Mouse (Mus musculus): ENCODE measurements at regions not wholly inside any gene's neighbourhood (a gene's known extent, or its start where the extent isn't known, plus 50 kb on each side); places are given as distances from the start of the nearest gene placed in this dataset.
"Not testable (repeated sequence)": the region's sequence is repeated elsewhere in the genome, so short reads cannot be mapped to it uniquely, and the experiment has no call there.

DNA sequence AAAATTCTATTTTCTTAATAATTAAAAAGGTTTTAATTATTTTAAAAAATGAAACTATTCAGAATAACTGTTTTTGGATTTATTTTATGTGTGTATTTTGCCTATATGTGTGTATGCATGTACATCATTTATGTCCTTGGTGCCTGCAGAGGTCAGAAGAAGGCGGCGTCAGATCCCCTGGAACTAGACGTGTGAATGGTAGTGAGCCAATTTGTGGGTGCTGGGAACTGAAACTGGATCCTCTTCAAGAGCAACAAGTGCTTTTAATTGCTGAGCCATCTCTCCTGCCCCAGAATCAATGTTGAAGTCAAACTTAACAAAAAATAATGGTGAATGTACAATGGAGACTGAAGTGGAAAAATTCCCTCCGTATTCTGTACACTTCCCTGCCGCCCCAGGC is 151.9 kb upstream of the Unc93a2 start:
- DNase-seq, result no peak

DNA sequence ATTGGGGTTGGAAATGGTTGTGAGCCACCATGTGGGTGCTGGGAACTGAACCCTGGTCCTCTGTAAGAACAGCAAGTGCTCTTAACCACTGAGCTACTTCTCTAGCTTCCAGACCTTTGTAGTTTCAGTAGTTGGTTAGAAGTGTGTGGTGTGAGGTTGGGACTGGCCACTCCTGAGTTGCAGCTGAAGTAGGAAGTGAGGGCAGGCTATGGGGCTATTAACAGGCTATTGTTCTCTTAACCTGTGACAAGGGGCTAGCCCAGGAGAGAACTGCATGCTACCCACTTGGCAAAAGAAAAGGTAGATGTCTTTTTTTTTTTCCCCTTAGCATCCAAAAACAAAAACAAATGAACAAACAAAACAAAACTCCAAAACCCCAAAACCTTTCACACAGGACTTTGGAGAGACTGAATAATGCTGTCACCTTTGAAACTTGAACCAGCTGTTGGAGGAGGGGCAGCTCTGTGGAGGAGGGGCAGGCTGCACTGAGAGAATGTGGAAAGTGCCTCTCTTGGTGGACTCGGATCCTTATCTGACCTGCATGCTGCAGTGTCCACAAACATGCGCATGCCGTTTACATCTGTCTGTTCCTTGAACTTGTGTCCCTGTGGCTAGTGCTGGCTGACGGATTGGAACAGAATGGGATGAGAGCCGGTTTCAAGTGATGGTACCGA is 149.3 kb upstream of the Unc93a2 start:
- no peak for DNase-seq

DNA sequence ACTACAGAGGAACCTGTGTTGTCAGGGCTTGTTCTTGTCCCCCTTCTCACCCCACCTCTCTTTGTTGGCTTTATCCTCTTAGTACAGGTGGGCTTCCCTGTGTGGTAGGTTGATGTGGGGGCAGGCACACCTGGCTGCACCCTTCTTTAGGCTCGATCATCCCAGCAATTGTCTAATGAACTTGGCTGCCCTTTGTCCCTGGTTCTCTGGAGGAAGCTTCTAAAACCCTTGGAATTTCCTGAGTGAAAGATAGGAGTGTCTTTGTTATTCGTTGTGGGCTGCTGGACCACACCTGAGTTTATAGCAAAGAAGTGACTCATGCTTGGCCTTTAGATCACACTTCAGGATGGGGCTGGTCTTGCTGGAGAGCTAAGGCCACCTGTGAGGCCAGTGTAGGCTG is 148.3 kb upstream of the Unc93a2 start:
- no peak for DNase-seq

DNA sequence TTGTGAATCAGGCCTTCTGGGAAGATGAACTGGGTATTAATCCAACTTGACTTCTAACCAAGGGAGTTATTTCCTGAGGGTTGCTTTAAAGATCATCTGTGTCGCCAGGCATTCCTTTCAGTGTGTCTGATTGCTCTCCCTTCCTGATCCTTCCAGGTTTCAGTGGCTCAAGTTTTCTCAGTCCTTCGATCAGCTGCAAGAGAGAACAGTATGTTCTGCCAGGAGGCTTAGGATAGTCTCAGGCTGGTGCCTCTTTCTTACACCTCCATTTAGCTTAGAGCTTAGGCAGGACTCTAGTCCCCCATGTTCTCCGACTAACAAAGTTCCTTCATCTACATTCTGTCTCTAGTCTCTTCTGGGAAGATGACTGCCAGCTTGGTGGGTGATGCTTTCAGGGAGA is 147.4 kb upstream of the Unc93a2 start:
- no peak for DNase-seq

DNA sequence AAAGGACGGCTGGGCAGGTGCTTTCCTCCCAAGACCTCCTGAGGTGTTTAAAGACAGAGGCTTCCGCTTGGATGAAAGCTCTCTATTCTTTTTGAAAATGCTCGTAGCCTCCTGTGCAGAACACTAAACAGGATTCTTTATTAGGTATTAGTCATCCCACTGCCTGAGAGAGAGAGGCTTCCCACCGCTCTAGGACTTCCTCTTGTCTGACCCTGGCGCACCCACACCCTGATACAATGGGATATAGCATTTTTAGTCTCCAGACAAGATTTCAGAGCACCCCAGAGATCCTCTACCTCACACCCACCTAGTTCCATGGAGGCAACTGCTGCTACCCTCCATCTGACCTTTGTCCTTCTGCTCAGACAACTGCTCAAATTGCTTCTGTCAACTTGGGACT is 144.0 kb upstream of the Unc93a2 start:
- no peak for DNase-seq

DNA sequence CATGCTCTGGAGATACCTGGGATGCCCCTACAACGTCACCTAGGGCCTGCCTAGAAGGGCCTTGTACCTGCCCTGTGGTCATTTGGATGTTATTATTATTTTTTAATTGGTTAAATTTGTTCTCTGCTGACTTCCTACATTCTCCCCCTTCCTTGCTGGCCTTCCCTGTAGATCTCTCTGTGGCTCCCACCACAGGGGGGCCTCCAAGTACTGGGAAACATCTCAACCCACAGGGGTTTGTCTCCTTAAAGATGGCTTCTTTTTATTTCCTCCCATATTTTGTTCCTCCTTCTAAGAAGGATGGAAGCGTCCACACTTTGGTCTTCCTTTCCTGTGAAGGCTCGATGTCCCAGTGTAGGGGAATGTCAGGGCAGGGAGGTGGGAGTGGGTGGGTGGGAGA is 142.4 kb upstream of the Unc93a2 start:
- peak; percentile 57 for DNase-seq

DNA sequence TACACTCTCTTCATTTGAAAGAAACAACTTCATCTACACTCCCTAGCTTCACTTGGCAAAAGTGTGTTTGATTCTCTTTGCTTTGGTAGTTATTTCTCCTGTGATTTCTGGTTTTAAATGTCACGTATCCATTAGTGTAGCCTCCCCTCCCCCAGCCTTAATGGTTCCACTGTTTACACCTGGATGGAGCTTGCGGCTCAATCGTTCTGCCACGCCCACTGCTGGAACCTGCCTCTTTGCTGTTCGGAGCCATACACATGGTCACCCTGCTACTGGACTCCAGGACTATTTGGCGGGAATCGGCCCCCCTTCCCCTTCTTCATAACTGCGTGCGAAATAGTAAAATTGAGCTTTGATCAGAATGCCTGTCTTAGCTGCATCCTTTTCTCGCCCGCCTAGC is 139.2 kb upstream of the Unc93a2 start:
- DNase-seq, result not testable (repeated sequence)

DNA sequence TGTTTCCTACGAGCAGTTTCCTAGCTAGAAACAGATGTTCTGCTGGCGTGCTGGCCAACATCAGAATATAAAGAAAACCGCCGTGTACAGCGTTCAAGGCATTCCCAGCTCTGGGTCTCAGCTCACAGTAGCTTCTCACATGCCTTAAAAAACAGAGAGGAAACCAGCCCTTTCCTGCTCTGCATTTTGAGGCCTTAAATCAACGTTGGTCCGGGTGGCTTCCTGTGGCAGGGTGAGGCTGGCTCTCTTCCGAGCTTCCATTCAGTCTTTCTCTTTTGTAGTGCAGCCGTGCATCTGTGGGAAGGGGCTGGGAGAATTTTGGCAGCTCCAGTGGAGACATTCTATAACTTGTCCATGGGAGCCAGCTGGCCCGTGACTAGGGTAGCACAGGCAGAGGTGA is 135.9 kb upstream of the Unc93a2 start:
- DNase-seq, result peak; percentile 16 to 44
